Mouse (Mus musculus) embryo, embryonic 11 days (tissue): ENCODE measurements around the gene Celsr1.
"Not testable (repeated sequence)": the region's sequence is repeated elsewhere in the genome, so short reads cannot be mapped to it uniquely, and the experiment has no call there.

Source experiments
- DNase-seq: peaks from one replicate; pipeline ENCODE4 v3.0.0-alpha.2; 2015

The Celsr1 gene

DNA sequence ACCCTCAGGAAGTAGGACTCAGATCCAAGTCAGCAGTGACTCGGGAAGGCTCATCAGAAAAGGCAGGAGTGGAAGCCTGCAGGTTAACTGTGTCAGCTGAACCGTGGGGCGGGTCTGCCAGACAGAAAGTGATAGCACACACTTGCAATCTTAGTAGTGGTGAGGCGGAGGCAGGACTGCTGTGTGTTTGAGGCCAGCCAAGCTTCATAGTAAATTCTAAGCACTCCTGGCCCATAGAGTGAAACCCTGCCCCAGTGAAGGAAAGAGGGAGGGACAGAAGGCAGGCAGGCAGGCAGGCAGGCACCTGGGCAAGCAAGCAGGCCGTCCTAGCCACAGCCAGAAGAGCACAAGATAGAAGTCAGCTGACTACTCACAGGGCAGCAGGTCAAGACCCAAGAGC, 148.0 kb downstream of the Celsr1 start:
- DNase-seq = no peak

DNA sequence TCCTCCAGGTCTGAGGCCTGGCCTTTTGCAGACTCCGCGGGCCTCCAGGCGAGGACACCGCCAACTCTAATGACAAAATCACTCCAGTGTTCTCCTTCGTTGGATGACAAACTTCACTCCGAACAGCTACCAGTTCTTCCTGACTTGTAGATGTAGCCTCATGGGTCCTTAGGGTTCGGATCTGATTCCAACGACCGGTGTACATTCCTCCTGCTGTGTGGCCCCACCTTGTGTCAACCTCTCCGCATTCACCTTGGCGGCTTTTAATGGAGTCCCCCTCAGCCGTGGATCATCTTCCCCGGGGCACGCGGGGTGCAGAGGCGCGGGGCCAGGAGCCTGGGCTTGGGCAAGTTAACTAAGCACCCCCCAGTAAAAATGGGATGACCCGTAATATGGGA, 154.1 kb downstream of the Celsr1 start:
- DNase-seq = no peak

DNA sequence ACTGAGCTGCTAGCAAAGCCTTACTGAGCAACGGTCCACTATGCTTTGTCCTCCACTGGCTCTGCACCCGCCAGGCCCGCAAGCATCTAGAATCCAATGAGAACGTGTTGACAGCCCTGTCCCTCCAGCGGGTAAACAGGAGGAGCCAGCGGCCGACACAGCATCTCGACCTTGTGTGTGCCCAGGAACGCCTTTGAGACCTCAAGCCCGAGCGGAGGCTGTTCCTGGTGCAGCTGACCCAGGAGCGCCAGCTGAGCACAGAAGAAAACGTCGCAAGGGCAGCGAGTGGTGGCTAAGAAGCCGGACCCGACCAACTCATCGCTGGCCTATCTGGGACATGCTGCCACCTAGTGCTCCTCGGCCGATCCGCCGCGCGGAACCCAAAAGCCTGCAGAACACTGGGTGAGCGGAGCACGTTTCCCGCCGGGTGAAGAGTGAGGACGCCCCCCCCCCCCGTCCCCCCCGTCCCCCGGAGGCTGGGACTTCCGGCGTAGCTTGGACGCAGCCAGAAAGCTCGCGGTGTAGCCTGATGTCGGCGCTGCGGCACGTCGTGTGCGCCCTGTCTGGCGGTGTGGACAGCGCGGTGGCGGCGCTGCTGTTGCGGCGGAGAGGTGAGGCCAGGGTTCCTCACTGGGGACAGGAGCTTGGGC, 154.6 kb downstream of the Celsr1 start, which contains the start of gene Trmu:
Trmu (plus strand) TSS at position 465 of the 650 bp plus-strand sequence.
- peak; percentile 95 for DNase-seq

- DNase-seq = no peak
Observed at GRCm38 (mm10) chr15:85877336-85877735, 156.2 kb downstream of the Celsr1 start.

GRCm38 (mm10) chr15:85867696-85868095, 165.9 kb downstream of the Celsr1 start:
- DNase-seq = peak; percentile 84

- DNase-seq = not testable (repeated sequence)
Observed at GRCm38 (mm10) chr15:85865913-85866312, 167.7 kb downstream of the Celsr1 start.

GRCm38 (mm10) chr15:85859490-85860031, 174.0 kb downstream of the Celsr1 start, which contains the start of gene Gtse1:
Gene Gtse1, plus strand, starts transcription at chr15:85859745.
- DNase-seq = peak; percentile 98

GRCm38 (mm10) chr15:85858980-85859489, 174.5 kb downstream of the Celsr1 start:
- DNase-seq = peak; percentile 34

- no peak for DNase-seq
Observed at GRCm38 (mm10) chr15:85851656-85852392, 181.8 kb downstream of the Celsr1 start.
